Mouse (Mus musculus) adrenal gland, postnatal 36 days (tissue): ENCODE results near the gene H2-Eb1. TPM values are rescaled to one million over a fixed set of nuclear protein-coding genes. Genes with fewer than 3 reads are reported as not detected.
"Not testable (repeated sequence)": the region's sequence is repeated elsewhere in the genome, so short reads cannot be mapped to it uniquely, and the experiment has no call there.

Experiments
- DNase-seq, 2 experiments: peaks; one replicate each; pipeline ENCODE4 v3.0.0; 2021; ENCODE audit warnings: mixed read lengths in 1 of 2
- total RNA-seq, 2 experiments: library from RNA; stranded (reverse); gene quantifications; 2 replicates each; pipeline ENCODE4 v1.2.3; 2021

H2-Eb1 gene
- total RNA-seq, 2 experiments from 2014 or later = 52.3 to 94.3 TPM

DNA sequence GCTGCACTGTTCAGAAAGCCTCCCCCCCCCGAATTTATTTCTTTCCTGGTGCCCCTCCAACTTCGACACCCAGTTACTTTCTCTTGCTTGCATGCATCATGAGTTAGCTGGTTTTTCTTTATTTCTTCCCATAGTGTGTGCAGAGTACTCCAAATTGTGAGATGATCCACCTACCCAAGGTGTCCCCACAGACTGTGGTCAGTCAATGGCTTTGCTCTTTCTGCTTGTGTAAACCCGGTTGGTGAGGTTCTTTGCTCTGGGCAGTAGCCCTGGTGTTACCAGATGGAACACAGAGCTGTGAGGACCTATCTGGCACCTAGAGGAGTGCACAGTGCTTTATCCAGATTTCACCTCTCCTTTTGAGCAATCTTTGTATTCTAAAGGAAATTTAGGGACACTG, 17.5 kb upstream of the H2-Eb1 start:
- DNase-seq = no peak

DNA sequence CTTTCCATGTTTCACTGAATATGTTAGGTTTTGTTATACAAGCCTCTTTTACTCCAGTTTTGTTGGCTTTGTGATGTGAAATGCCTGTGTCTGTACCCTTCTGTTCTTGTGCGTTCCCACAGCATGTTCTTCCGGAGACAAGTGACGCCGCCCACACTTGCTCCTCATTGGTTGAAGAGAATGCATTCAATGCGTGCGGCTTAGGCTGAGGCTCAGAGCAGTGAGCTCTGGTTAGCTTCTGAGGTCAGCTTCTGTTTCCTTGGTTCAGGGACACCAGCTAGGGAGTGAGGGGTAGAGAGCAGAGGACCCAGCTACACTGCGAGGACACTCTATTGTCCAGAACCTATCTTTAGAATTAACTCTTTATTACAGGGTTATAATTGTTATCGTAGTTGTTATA, 14.1 kb upstream of the H2-Eb1 start:
- peak; percentile 75 to 78 for DNase-seq

DNA sequence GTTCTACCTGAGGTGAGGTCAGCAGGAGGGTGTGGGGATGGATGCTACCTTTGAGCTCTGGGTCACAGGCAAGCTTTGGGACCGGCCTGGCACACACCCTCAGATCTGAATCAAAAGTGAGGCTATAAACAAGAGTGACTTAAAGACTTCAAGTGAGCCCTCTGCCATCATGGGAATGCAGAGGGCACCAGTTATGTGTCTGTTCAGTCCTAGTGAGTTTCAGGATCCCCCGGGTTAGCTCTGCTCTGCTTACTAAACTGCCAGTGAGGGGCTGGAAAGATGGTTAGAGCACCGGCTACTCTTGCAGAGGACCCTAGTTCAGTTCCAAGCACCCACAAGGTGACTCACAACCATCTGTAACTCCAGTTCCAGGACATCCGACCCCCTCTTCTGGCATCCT, 13.1 kb upstream of the H2-Eb1 start:
- no peak for DNase-seq

DNA sequence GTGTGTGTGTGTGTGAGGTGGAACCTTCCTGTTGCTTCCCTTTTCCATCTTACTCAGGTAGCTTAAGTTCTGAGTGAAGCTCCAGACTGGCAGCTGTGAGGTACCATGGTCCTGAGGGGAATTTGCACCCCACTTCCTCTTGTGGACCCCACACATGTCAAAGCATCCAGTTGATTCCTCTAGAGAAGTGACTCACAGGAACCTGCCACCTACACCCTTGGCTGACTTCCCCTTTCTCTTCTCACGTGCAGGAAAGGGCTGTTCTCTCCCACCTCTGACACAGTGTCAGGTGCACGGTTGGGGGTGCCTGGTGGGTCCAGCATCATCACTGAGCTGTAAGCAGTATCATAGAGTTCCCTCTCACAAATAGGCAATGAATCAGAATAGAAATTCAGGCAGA, 12.1 kb upstream of the H2-Eb1 start:
- DNase-seq = no peak

DNA sequence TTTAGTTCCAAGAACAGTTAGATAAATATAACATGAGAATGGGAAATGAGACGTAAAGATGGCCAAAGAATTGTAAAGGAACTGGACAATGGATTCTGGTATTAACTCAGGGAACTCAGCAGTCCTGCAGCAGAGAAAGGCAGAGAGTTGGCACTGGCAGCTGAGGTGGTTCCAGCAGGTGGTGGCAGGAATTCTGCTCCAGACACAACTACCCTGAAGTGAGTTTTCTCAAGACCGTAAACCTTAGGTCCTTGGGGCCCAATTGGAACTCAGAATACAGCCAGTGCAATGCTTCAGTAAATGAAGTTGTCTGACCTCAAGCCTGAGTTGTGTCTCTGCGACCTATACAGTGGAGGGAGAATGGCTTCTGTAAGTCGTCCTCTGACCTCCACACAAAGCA, 11.4 kb upstream of the H2-Eb1 start:
- DNase-seq = no peak

DNA sequence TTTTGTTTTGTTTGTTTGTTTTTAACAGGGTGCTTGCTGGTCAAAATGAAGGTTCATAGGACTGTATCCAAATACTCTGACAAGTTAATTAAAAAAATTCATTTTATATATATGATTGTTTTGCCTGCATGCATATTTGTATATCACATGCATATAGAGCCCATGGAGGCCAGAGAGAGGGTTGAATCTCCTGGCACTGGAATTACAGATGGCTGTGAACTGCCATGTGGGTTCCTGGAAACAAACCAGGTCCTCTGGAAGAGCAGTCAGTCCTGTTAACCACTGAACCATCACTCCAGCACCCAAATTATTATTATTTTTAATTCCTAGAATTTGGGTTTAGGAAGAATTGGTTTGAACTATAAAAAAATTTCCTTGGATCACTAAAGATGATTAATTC, 10.4 kb upstream of the H2-Eb1 start:
- no peak for DNase-seq

DNA sequence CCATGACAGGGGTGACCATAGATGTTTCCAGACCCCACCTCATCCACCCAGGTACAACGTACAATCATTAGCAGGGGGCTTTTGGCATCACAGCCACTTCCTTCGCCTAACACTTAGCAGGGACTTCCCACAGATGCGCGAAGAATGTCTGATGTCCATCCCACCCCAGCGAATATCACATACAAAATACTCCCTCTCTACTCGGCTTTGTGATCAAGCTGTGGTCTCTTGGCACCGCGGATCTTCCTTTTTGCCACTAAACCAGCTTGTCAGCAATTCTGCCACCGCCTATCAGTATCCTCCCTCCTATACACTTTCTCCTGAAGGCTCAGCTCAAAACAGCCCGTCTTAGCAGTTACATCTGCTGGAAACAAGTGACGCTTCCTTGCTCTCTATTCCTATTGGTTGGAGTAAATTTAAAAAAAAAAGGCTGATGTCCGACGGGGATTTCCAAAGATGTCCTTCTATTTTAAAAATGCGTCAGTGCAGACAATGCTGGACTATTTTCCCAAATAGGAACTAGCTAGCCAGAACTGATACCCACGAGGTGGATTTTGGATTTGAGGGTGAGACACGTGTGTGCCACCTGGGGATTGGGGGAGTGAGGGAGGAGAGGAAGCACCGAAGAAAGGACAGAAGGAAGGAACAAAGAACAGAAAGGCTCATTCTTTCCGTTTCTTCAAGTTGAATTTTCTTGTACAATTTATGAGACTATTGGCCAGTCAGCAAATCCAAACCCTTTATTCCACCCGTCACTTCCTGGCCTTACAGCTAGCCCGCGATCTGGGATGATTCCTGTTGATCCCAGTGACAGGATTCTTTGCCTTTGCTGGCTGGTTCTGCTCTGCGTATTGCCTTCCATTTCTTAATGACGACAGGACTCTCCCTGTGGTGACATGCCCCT, 9.5 kb upstream of the H2-Eb1 start:
- peak in 1 of 2 experiments; percentile 28 for DNase-seq

DNA sequence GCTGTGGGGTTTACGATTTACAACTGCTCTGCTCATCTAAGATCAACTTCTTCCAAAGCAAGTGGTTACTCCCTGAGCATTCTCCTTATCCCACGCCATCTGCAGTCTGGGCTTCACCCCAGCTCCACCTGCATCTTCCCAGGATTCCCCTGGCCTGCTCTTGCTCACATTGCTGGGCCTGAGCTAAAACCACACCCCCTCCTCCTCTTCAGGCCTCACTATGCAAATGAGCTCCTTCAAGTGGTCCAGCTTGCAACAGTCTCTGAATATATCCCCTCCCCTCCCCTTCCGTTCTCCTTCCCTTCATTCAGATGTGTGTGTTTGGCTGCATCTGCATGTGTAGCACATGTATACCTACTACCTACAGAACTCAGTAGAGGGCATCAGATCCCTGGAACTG, 6.3 kb upstream of the H2-Eb1 start:
- DNase-seq = no peak

DNA sequence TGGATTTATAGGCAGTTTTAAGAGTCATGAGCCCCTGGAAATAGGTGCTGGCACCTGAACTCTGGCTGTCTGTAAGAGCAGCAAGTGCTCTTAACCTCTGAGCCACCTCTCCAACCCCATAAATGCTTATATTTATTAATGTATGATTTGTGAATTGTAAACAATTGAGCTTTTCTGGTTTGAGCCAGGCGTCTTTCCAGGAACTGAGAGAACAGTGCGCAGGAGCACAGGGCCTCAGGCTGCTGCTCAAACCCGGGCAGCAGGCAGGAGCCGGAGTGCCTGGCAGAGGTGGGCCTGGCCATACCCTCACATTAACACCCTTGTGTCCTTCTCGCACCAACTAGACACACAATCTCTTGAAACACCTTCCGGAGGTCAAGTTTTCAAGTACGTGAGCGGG, 5.6 kb upstream of the H2-Eb1 start:
- DNase-seq = no peak

DNA sequence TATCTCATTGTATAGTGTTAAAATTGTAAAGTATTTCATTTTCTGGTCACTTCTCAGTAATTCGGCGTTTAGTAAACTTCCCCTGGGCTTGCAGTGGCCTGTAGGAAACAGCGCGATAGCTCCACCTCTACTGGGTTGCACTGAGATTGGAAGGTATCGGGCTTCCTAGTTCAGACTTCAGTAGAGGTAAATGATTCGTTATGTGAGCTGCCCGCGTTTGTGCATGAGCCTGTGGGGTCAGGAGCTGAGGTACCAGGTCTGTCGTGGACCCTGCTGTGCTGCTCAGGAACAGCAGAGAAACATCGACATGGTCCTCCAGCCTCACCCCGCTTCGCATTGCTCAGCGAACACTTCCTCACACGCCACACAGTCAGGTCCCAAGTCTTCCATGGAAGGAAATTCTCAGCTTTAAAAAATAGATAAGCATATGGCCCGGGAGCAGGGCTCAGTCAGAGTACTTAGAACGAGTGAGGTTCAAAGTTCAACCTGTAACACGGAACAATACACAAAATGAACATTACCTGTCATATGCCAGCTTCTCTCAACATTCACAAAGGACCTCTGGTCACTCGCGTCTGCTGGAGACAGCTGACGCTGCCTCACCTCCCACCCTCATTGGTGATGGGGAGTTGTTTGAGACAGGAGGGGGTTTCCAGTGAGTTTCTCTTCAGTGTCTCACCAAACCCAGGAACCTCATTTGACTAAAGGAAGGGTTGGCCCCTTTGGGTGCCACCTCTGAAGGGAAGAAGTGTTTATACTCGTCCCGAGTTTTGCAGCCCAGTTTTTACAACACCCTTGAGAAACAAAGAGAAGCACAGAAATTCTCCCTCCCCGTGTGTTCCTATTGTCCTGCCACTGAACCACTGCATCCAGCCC, 4.7 kb upstream of the H2-Eb1 start:
- DNase-seq = no peak

DNA sequence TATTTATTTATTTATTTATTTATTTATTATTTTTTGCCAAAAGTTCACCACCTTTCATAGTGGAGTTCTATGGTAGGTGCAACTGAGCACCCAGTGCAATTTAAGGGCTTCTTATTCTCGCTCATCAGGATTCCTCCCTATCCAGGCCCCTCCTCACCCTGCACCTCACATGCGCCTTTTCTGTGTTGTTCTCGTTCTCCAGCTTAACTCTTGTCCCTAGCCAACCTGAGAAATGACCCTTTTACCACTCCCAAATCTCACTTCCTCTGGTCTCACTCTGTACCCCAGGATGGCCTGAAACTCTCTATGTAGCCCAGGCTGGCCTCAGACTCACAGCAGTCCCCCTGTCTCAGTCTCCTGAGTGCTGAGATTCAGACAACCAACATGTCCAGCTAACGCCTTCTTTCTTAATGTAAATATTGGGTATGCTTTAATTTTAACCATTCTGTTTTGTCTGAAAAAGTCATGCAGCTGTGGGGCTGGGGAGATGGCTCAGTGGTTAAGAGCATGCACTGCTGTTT, 3.9 kb upstream of the H2-Eb1 start:
- DNase-seq = no peak

DNA sequence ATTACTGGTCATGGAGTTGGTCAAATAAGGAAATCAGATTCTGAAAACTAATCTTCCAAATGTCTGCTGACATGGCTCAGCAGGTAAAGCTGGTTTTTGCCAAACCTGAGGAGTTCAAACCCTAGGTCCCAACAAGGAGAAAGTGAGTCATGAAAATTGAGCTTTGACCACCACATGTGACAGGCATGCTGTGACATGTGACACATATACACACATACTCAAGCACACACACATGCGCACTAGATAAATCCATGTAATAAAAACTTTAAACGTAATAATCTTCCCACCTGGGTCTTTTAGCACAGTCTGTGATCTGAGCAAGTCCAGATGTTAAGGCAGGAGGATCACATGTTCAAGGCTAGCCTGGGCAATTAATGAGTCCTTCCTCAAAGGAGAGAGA, 1.9 kb upstream of the H2-Eb1 start:
- no peak for DNase-seq

DNA sequence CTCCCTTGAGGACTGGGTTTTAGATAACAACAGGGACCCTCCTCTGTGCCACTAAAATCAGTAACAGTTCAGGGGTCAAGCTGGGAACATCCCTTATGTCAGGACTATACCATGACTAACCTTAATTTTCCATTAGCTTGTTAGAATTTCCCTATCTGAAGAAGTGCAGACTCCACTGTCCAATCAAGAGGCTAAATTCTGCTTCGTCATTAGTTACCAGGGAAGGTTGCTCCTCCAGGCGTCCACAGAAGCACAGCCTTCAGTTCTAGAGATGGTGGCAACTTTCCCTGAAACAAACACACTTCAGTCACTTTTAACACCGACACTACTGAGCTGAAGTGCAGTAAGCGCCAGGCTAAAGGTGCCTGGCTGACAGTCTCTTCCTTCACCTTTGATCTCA, 916 bp upstream of the H2-Eb1 start:
- DNase-seq = peak; percentile 49 to 73

DNA sequence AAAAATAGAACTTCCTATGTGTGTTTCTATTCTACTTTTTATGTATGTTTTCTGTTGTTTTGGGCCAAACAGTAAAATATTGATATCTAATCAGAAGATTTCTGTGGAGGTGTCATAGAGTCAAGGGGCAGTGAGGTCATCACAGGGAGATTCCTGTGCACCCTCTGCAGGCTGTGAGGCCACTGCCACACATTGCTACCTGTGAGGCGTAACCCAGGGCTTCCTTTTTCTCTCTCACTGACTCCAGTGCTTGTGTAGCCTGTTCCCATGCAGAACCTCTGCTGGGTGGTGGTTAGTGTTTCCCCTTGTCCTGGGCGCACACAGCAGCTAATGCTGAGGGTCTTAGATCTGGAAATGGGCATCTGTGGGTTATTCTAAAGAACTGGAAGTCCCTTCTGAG, 740 bp downstream of the H2-Eb1 start:
- DNase-seq = no peak

DNA sequence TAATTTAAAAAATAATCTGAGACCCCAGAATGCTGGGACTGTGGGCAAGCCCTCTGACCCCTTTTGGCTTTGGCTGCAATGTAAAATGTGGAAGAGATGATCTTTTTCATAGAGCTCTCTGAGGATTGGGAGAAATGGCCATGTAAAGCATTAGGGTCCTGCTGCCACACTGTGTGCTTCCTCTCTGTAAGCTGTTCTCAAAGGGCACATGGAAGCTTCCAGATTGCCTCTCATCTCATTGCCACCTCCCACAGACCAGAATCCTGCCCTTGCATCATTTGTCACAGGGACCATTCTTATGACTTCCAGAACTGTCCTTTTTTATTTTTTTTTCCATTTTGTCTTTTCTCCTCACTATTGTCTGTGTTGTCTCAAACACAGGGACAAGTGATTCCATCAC, 1.5 kb downstream of the H2-Eb1 start:
- DNase-seq = no peak

DNA sequence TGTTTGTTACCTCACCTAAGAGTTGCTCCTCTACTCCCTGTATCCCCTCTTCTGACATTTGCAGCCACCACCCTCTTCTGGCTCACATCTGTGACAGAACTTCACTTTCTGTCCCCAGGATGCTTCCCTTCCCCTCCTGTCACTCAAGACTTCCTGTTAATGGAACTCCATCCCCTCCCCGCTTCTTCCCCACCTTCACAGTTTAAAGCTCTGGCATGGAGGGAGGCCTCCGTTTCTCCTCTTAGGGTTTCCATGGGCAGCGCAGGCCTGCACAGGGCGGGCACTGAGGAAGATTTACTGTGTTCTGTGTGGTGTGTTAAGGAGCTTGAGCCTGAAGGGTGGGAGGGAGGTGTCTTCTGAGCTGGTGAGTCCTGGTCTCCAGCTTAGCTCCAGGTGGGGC, 2.5 kb downstream of the H2-Eb1 start:
- no peak for DNase-seq

DNA sequence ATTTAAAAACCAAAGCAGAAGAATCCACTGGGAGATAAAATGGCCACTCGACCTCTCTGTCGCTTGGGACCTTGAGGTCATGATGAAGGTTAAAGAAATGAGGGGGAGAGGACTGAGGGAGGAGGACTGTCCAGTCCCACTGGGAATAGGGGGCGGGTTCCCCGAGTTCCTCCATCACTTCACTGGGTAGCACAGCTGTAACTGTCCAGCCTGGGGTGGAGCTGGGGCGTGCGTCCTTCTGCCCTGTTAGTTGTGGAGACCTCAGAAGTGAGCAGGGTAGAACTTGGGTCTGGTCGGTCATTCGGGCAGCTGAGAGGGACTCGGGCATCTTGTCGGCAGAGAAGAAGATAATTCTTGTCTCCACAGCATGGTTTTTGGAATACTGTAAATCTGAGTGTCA, 3.6 kb downstream of the H2-Eb1 start:
- DNase-seq = no peak

DNA sequence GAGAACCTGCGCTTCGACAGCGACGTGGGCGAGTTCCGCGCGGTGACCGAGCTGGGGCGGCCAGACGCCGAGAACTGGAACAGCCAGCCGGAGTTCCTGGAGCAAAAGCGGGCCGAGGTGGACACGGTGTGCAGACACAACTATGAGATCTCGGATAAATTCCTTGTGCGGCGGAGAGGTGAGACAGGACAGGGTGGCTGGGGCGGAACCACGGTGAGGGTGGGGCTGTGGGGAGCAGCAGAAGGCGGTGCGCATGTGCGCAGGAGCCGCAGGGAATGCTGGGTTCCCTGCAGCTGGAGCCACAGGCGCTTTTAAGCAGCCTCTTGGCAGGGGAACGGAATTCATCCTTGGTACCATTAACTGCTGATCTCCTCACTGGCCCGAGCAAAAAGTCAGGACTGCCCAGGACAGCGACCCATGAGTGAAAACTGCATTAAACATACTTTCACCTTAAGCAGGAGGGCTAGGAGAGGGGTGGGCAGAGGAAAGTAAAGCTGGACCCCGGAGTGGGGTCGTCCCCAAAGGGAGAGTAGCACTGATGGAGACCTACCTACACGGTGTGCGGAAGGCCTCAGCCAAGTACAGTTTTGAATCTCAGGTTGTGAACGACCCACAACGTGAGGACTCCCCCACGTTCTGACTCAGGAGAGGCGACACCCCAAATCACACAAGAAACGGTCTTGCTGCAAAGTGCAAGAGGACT, 4.2 kb downstream of the H2-Eb1 start:
- DNase-seq = peak; percentile 84 to 89

DNA sequence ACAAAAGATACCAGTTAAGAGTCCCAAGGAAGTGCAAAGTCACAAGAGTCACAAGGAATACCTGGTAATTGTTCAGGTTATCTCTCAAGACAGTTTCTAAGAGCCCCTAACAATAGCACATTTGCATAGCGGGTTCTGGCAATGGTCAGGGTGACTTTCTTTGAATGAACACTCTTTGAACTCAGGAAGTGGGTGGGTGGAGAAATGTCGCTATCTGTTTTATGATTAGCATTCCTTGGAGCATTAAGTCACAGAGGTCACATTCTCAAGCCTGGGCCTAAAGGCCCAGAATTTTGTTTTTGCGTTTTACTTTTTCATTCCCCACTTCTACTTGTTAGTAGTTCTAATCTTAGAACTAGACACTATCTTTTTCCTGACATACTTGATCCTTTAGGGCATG, 4.9 kb downstream of the H2-Eb1 start:
- DNase-seq = not testable (repeated sequence)

DNA sequence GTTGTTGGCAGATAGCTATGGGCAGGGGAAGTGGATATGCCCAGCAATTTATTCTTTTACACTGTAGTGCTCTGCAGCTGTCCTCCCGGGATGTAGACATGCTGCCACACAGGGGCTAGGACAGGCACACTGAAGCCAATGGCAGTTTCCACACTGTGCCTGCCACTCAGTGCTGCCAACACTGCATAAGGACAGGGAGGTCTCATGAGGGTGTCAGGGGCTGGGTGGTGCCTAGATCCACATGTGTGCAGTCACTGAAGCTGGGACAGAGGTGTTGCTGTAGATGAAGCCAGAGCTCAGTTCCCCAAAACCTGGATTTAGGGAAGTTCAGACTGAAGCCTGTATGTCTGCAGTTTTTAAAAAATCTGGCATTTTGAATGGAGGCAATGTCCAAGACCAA, 6.5 kb downstream of the H2-Eb1 start:
- no peak for DNase-seq

DNA sequence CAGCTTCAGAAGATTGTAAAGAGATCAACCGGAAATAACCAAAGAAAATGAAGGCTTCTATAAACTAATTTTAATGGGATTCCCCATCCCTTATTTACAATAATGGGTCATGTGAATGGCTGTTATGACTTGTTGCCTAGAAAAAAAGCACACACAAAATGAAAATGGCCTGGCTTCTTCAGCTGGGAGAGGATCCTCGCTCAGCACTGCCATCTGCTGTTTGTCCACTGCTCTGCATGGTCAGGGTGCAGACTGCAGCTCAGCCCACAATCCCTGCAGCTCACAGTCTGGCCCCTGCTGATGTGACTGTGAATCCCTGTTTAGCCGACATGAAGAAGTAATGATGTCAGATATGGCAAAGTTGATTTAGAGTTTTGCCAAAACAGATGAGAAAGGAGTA, 7.7 kb downstream of the H2-Eb1 start:
- peak; percentile 76 to 84 for DNase-seq

DNA sequence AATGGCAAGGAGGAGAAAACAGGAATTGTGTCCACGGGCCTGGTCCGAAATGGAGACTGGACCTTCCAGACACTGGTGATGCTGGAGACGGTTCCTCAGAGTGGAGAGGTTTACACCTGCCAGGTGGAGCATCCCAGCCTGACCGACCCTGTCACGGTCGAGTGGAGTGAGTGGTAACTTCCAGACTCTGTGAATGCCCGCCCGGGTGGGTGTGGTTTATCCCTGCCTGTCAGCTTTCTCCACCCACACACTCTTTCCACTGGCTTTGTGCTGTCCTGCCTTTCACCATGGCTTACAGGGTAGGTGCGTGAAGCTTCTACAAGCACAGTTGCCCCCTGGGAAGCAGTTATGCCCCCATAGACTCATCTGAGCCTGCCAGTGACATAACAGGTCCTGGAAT, 8.6 kb downstream of the H2-Eb1 start:
- no peak for DNase-seq

DNA sequence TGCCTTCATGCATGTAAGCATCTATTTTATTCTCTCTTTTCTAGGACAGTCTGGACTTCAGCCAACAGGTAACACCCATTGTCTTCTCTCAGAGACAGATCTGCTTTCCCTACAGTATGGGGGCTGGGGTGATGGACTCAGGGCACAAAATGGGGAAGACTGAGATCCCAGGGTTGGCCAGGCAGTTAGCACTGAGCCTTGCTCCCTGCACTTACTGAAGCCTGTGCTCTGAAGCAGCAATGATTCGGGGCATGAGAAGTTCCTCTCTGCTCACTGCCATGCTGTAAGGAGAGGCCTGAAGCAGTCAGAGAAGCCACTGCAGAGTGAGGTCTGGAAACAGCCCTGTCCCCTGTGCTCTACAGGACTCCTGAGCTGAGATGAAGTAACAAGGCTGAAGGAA, 9.8 kb downstream of the H2-Eb1 start:
- no peak for DNase-seq
